Mouse (Mus musculus) layer of hippocampus, adult 2 months (tissue): Measurements from ENCODE around the gene Gm17482. TPM values are rescaled to one million over a fixed set of nuclear protein-coding genes. Genes with fewer than 3 reads are reported as not detected.
"Not testable (repeated sequence)": the region's sequence is repeated elsewhere in the genome, so short reads cannot be mapped to it uniquely, and the experiment has no call there.

ENCODE experiments used
- DNase-seq, 2 experiments: peaks; one replicate each; pipeline ENCODE4 v3.0.0; 2022; ENCODE audit warnings: low spot score in 2 of 2
- H3K27ac ChIP-seq: fragments of 200-600 bp; 2 replicates; pipeline ENCODE4 v1.8.1; 2022
- H3K4me3 ChIP-seq: fragments of 200-600 bp; 2 replicates; pipeline ENCODE4 v1.8.1; 2022; ENCODE audit warnings: mild to moderate bottlenecking
- CTCF ChIP-seq: fragments of 200-600 bp; conservative IDR thresholded peaks from 2 replicates; pipeline ENCODE4 v1.8.1; 2022; ENCODE audit warnings: antibody characterized with exemption, mild to moderate bottlenecking, moderate library complexity
- total RNA-seq, 2 experiments: library from RNA; stranded (reverse); gene quantifications; 2 replicates each; pipeline ENCODE4 v1.2.3; 2021

Gm17482 gene
- total RNA-seq, 2 experiments from 2014 or later = not detected

DNA sequence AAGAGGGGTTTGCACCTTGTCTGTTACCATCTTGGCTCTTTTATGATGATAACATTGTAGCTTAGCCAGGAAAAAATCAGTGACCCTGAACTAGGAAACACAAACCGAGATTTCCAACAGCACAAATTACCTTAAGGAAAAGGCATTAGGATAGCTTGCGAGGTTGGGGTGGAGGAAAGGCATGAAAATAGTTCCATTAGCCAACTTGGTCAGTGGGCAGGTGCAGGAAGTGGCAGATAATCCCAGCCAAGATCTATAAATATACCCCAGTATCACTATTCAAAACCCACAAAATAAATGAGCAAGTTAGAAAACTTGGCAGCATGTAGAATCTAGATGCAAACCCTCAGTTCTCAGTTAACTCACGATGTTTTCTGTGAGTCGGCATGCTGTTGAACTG lies 4.7 kb downstream of the Gm17482 start:
- no peak for TF ChIP-seq CTCF
- Histone ChIP-seq H3K4me3 (no peak overlapping the region), H3K27ac (peak overlapping the region; percentile 68)
- DNase-seq = no peak

DNA sequence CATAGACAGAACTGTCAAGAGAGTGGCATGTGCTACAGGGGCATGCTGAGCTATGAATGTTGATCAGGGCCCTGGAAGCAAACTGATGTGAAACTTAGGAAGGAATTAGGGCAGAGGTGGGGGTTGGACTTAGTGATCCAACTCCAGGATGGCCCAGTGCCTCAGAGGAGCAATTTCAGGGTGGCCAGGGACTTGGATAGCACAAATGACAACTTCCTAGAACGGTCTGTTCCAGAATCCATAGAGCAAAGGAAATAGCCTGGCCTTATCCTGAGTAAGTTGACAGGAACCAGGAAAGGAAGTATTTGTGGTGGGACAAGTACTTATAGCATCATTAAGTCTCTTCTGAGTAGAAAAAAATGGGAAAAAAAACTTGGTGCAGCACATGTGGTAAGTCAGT lies 5.4 kb downstream of the Gm17482 start:
- no peak overlapping the region for H3K4me3 ChIP-seq
- no peak for DNase-seq
- peak overlapping the region; percentile 68 for H3K27ac ChIP-seq
- no peak for TF ChIP-seq CTCF

DNA sequence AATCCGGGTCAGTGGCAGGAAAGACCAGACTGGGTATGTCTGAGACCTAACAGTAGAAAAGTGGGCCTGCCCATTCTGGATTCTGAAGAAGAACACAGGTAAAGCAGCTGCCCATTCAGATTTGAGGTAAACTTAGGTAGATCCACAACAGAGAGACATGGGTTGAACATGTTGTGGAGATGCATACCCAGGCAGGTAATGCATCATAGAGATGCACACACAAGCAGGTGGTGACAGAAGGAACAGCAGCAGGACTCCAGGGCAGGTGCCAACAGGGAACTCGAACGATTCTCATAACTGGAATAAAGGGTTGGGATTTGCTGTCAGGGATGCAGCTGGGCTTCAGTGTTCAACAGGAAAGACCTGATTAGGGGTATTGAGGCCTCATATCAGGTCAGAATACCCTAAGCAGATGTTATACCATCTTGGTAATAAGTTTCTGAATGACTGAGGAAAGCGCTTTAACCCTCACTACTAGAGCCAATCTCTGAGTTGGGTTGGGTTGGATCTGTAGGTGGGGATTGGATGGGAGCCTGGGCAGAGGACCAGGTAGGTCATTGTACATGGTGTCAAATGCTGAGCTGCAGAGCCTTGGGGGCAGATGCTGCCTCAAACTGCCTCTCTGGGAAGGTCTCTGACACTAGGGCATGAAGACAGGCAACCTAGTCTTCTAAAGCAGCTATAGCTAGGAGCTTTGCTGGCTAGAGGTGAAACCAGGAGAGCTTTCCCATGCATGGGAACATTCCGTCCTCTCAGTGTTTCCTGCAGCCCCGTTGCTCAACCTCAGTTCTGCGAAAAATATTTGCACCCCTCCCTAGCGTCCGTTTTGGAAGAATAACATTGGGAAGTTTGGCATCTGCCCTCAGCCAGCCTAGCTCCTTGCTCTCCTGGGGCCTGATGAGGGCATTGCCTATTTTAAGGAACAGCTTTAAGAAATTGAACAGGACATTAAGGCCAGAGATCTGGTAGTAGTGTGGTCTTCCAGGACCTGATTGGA lies 11.2 kb downstream of the Gm17482 start:
- TF ChIP-seq CTCF = no peak
- DNase-seq = no peak
- Histone ChIP-seq H3K27ac (peak overlapping the region; percentile 61), H3K4me3 (no peak overlapping the region)

DNA sequence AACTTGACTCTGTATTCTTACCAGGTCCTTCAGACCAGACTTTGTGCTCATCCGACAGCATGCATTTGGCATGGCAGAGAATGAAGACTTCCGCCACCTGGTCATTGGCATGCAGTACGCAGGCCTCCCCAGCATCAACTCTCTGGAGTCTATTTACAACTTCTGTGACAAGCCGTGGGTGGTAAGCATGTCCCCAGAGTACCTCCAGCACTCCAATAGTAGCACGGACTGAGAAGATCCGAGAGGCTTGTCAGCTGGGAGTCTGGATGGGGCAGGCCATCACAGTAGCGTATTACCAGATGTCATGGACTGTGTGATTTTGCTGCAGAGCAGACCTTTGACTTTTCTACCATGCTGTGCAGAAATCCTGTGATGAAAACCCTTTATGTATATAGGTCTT lies 12.2 kb downstream of the Gm17482 start:
- no peak for TF ChIP-seq CTCF
- peak overlapping the region; percentile 61; the same call in 1 of the 2 replicates for H3K27ac ChIP-seq
- DNase-seq = no peak
- no peak overlapping the region for H3K4me3 ChIP-seq

- not testable (repeated sequence) for DNase-seq, H3K4me3 ChIP-seq
- peak overlapping the region; percentile 61; the same call in 1 of the 2 replicates for H3K27ac ChIP-seq
These were observed 13.3 kb downstream of the Gm17482 start for GRCm38 (mm10) chr6:115240431-115240830.

GRCm38 (mm10) chr6:115241131-115241699 lies 14.1 kb downstream of the Gm17482 start:
- TF ChIP-seq CTCF = no peak
- Histone ChIP-seq H3K4me3 (no peak overlapping the region), H3K27ac (peak overlapping the region; percentile 61)
- no peak for DNase-seq

DNA sequence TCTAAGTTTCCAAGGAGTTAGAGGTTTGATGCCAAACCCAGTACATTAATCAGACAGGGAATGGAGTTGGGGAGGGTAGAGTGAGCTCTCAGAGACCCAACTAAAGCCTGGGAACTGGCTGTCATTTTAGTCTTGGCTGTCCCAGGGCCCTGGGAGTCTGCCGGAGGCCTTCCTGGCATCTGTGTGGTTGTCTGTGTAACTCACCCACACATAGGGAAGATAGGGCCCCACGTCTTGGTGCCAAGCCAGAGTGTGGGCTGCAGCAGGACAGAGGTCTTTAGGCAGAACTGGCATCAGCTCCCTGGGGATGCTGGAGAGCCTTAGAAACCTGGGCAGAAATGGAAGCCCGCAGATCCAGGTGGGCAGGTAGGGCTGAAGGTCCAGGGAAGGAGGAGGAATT lies 14.8 kb downstream of the Gm17482 start:
- DNase-seq = no peak
- Histone ChIP-seq H3K4me3 (no peak overlapping the region), H3K27ac (peak overlapping the region; percentile 61; the same call in 1 of the 2 replicates)
- no peak for TF ChIP-seq CTCF

DNA sequence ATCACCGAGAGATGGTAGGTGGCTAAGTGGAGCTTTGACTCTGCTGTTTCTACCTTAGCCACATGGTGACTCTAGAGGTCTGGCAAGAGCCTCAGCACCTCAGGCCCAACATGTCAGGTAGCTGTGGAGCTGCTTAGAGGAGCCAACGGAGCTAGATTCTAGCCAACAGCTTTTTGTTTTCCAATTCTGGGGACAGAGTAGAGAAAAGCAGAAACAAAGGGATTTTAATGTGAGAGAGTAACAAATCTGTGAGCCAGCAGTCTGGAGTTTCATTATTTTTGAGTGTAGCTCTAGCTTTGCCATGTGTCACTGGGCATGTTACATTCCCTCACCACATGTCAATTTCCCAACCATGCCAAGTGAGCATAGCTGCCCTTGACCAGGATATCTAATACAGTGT lies 17.1 kb downstream of the Gm17482 start:
- peak overlapping the region; percentile 67 for H3K27ac ChIP-seq
- no peak; the same call in 1 of the 2 replicates for TF ChIP-seq CTCF
- DNase-seq = no peak

GRCm38 (mm10) chr6:115245500-115246058 lies 18.4 kb downstream of the Gm17482 start:
- TF ChIP-seq CTCF = no peak
- no peak for DNase-seq
- H3K27ac ChIP-seq = peak overlapping the region; percentile 29; the same call in 1 of the 2 replicates
- no peak overlapping the region for H3K4me3 ChIP-seq

More for the DNA sequence above, 17.1 kb downstream of the Gm17482 start:
- no peak overlapping the region for H3K4me3 ChIP-seq

DNA sequence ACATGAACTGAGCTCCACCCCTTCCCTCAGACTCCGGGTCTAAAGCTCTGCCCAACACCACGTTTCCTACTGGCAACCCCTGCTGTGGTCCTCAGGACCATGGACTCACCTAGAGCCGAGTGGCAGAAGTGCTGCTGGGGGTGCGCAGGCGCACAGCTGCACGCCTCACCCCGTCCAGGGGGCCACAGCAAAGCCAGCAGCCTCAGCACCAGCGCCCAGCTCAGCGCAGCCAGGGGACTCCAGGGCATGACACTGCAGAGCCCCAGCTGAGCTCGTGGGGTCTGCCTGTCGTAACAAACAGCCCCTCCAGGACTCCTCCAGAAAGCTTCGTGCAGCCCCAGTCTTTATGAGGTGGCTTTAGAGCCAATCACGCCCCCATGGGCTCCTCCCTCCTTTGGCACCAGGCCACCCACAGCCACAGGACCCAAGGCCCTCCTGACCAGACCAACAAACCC lies 24.4 kb downstream of the Gm17482 start:
- TF ChIP-seq CTCF = no peak
- Histone ChIP-seq H3K4me3 (peak overlapping the region; percentile 40), H3K27ac (peak overlapping the region; percentile 89)
- DNase-seq = peak; percentile 42 to 45

- Histone ChIP-seq H3K4me3 (peak within 1 kb of the TSS; percentile 40), H3K27ac (peak within 1 kb of the TSS; percentile 89)
- DNase-seq = peak in 1 of 2 experiments; percentile 52
- TF ChIP-seq CTCF = no peak
These were observed 25.1 kb downstream of the Gm17482 start, which contains the start of gene Timp4 for GRCm38 (mm10) chr6:115252099-115252873. TSS of gene Timp4 (minus strand) at chr6:115252205.

DNA sequence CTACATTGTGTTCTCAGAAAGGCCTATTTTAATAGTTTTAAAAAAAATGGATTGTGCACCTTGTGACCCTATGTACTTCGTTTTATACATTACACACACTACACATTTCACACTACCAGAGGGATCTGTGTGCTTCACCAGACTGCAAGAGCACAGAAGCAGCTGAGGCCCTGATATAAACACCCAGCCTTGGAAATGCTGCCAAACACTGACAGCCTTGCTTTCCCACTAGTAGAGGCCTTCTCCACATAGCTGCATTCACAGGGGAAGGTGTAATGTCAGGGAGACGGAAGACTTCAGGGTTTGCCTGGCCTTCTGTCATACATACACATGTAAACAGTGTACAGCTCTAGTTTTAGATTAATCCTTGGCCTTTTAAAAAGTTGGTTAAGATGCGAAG lies 28.0 kb downstream of the Gm17482 start:
- no peak for DNase-seq
- H3K27ac ChIP-seq = no peak overlapping the region
- H3K4me3 ChIP-seq = no peak overlapping the region
- TF ChIP-seq CTCF = no peak
